Mouse (Mus musculus) stomach, embryonic 15.5 days (tissue): ENCODE measurements around the gene Pdcd1lg2. TPM values are rescaled to one million over a fixed set of nuclear protein-coding genes. Genes with fewer than 3 reads are reported as not detected.
"Not testable (repeated sequence)": the region's sequence is repeated elsewhere in the genome, so short reads cannot be mapped to it uniquely, and the experiment has no call there.

ENCODE experiments used
- ATAC-seq: fragments of 200-750 bp; cut with Nextera tagmentation; 2 replicates; pipeline ENCODE4 v1.8.0; 2017; ENCODE audit warnings: low read depth, moderate number of reproducible peaks, moderate TSS enrichment; ENCODE audit not compliant: insufficient read depth, low FRiP score
- H3K27ac ChIP-seq: fragments of 300-500 bp; sonication (generic); 2 replicates; pipeline ENCODE4 v1.5.1; 2015; ENCODE audit warnings: mild to moderate bottlenecking, inconsistent platforms
- H3K27me3 ChIP-seq: fragments of 300-500 bp; sonication (generic); replicated peaks from 2 replicates; pipeline ENCODE4 v1.6.1; 2015; ENCODE audit warnings: inconsistent platforms
- H3K36me3 ChIP-seq: fragments of 300-500 bp; sonication (generic); 2 replicates; pipeline ENCODE4 v1.6.1; 2015; ENCODE audit warnings: inconsistent platforms
- H3K4me1 ChIP-seq: fragments of 300-500 bp; sonication (generic); 2 replicates; pipeline ENCODE4 v1.6.1; 2015; ENCODE audit warnings: inconsistent platforms
- H3K4me2 ChIP-seq: fragments of 300-500 bp; sonication (generic); 2 replicates; pipeline ENCODE4 v1.6.1; 2015; ENCODE audit warnings: mild to moderate bottlenecking, inconsistent platforms
- H3K4me3 ChIP-seq: fragments of 300-500 bp; sonication (generic); replicated peaks from 2 replicates; pipeline ENCODE4 v1.5.1; 2015; ENCODE audit warnings: inconsistent platforms
- H3K9ac ChIP-seq: fragments of 300-500 bp; sonication (generic); 2 replicates; pipeline ENCODE4 v1.6.1; 2015; ENCODE audit warnings: inconsistent platforms
- H3K9me3 ChIP-seq: fragments of 300-500 bp; sonication (generic); 2 replicates; pipeline ENCODE4 v1.6.1; 2016; ENCODE audit warnings: inconsistent platforms
- WGBS: fragments of 180-500 bp; shearing (Covaris S2); methylation state at CpG from one replicate; pipeline ENCODE4 v1.1.7; 2015; 5-methylcytosine and 5-hydroxymethylcytosine counted together
- polyA plus RNA-seq: library from polyadenylated mRNA; unstranded; fragments of >200 nt; fragmentation: Nextera tagmentation; extraction: Ambion mirVana; gene quantifications from 2 replicates; pipeline ENCODE4 v1.2.1, GENCODE M21; 2015

Gene Pdcd1lg2
- polyA plus RNA-seq, 1 experiment from 2014 or later = not detected

GRCm38 (mm10) chr19:29406042-29407017 lies 4.4 kb upstream of the Pdcd1lg2 start:
- H3K36me3 ChIP-seq = no peaks in the 10 kb centered on the region
- no peak overlapping the region for H3K4me2 ChIP-seq
- 85% methylated on average over 18 of the region's 18 CpGs for WGBS
- ATAC-seq = no peak
- H3K27ac ChIP-seq = no peak overlapping the region
- no peaks in the 10 kb centered on the region for H3K4me1 ChIP-seq
- no peaks in the 10 kb centered on the region for H3K9me3 ChIP-seq
- H3K9ac ChIP-seq = no peak overlapping the region
- no peaks in the 10 kb centered on the region for H3K27me3 ChIP-seq
- H3K4me3 ChIP-seq = no peak overlapping the region

- Histone ChIP-seq H3K27ac (peak overlapping the region; percentile 18; the same call in 1 of the 2 replicates), H3K4me3 (no peak overlapping the region), H3K4me1 (no peaks in the 10 kb centered on the region), H3K9ac (no peak overlapping the region), H3K27me3 (no peaks in the 10 kb centered on the region), H3K36me3 (no peaks in the 10 kb centered on the region), H3K4me2 (no peak overlapping the region), H3K9me3 (no peaks in the 10 kb centered on the region)
- no peak for ATAC-seq
- WGBS = 41% methylated on average over 6 of the region's 6 CpGs
Observed at GRCm38 (mm10) chr19:29412476-29413420, 2.0 kb downstream of the Pdcd1lg2 start.

DNA sequence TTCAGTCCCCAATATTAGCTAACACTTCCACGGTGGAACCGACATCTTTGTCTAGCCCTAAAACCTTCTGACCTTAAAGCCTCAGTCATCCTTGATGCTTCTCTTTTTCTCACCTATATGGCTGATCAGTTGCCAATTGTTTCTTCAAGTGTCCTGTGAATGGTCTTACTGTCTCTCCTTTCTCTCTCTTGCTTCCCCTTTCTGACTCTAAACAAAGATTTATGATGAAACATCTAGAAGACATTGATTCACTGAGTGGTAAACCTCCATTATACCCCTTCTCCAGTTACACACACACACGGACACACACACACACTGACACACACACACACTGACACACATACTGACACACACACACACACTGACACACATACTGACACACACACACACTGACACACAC lies 3.8 kb downstream of the Pdcd1lg2 start:
- no peak for ATAC-seq
- 0 out of 2 replicates have a peak, but pooled peaks cover 4% of the 10 kb centered on the region for H3K4me1 ChIP-seq
- WGBS = 85% methylated on average over 3 of the region's 3 CpGs
- no peak overlapping the region for H3K4me2 ChIP-seq
- H3K27me3 ChIP-seq = no peaks in the 10 kb centered on the region
- no peak overlapping the region for H3K27ac ChIP-seq
- no peak overlapping the region for H3K4me3 ChIP-seq
- no peaks in the 10 kb centered on the region for H3K36me3 ChIP-seq
- no peaks in the 10 kb centered on the region for H3K9me3 ChIP-seq
- no peak overlapping the region for H3K9ac ChIP-seq

- not testable (repeated sequence) for H3K27me3 ChIP-seq, H3K4me1 ChIP-seq, H3K9me3 ChIP-seq, H3K4me3 ChIP-seq, H3K27ac ChIP-seq, H3K9ac ChIP-seq, H3K36me3 ChIP-seq, ATAC-seq, H3K4me2 ChIP-seq
Observed at GRCm38 (mm10) chr19:29414917-29415316, 4.2 kb downstream of the Pdcd1lg2 start.

DNA sequence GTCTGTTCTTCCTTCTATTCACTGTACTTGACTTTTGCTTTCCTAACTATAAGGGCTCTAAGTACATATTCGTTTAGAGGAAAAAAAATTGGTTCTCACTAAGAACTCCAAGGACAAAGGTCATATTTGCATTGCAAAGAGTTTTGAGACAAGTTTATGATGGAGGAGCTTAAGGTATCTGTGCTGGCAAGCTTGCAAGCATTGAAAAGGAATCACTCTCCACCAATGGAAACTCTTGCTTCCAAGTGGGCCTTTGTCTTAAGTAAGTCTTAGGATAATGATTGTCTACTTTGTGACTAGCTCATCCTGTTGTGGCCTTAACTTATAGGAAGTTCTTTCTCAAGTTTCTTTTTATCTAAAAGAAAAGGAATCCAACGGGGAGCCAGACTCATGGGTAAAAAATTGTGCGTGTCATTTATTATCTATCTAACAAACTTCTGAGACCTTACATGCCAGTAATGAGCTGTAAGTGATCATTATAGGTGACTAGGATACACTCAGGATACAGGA lies 5.7 kb downstream of the Pdcd1lg2 start:
- H3K36me3 ChIP-seq = no peaks in the 10 kb centered on the region
- H3K4me3 ChIP-seq = no peak overlapping the region
- 56% methylated on average over 3 of the region's 3 CpGs for WGBS
- H3K9ac ChIP-seq = no peak overlapping the region
- H3K4me2 ChIP-seq = no peak overlapping the region
- H3K27me3 ChIP-seq = no peaks in the 10 kb centered on the region
- ATAC-seq = no peak
- no peaks in the 10 kb centered on the region for H3K9me3 ChIP-seq
- H3K4me1 ChIP-seq = 0 out of 2 replicates have a peak, but pooled peaks cover 4% of the 10 kb centered on the region
- no peak overlapping the region for H3K27ac ChIP-seq

DNA sequence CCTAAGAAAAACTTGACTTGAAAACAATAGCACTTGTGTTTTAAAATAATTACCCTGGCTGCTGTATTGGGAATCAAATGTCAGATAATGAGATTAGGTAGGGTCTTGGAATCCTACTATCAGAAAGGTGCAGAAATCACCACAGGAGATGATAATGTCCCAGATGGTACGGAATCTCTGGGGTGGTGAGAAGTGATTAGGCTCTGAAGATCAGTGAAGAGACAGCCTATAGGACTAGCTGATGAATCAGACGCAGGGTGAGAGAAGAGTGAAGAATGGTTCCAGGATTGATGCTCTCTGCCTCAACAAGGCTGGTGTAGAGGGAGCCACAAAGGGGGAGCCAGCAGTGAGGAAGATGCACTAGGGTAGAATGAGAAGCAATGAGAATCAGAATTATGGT lies 6.5 kb downstream of the Pdcd1lg2 start:
- Histone ChIP-seq H3K9me3 (no peaks in the 10 kb centered on the region), H3K27me3 (no peaks in the 10 kb centered on the region), H3K4me1 (0 out of 2 replicates have a peak, but pooled peaks cover 4% of the 10 kb centered on the region), H3K9ac (no peak overlapping the region), H3K4me3 (no peak overlapping the region), H3K27ac (no peak overlapping the region), H3K4me2 (no peak overlapping the region), H3K36me3 (no peaks in the 10 kb centered on the region)
- no peak for ATAC-seq
- WGBS = 83% methylated on average over 2 of the region's 2 CpGs

- Histone ChIP-seq H3K4me1 (0 out of 2 replicates have a peak, but pooled peaks cover 4% of the 10 kb centered on the region), H3K27me3 (no peaks in the 10 kb centered on the region), H3K36me3 (no peaks in the 10 kb centered on the region), H3K4me2 (no peak overlapping the region), H3K27ac (no peak overlapping the region), H3K9ac (no peak overlapping the region), H3K4me3 (no peak overlapping the region), H3K9me3 (no peaks in the 10 kb centered on the region)
- WGBS = 62% methylated on average over 2 of the region's 2 CpGs
- no peak for ATAC-seq
Observed at GRCm38 (mm10) chr19:29417894-29418293, 7.2 kb downstream of the Pdcd1lg2 start.

GRCm38 (mm10) chr19:29418661-29419115 lies 8.0 kb downstream of the Pdcd1lg2 start:
- Histone ChIP-seq H3K36me3 (no peaks in the 10 kb centered on the region), H3K4me3 (no peak overlapping the region), H3K9ac (no peak overlapping the region), H3K4me2 (no peak overlapping the region), H3K27ac (no peak overlapping the region), H3K9me3 (no peaks in the 10 kb centered on the region), H3K4me1 (0 out of 2 replicates have a peak, but pooled peaks cover 4% of the 10 kb centered on the region), H3K27me3 (no peaks in the 10 kb centered on the region)
- ATAC-seq = no peak
- 22% methylated on average over 9 of the region's 9 CpGs for WGBS

DNA sequence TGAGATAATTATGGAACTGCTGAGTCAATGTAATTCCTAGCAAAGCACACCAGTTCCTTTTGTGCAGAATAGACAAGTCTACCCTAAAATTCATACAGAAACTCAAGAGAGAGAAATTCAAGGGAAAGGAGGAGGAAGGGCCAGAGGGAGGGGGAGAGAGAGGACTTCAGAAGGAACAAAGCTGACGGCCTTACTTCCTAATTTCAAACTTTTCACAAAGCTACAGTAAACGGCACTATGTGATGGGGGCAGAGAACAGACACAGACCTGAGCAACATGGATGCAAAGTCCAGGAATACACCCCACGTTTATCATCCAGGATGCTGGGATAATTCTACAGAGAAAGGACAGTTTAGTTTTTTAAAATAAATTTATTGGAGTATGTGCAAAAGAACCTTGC lies 8.8 kb downstream of the Pdcd1lg2 start:
- no peak for ATAC-seq
- 50% methylated on average over 3 of the region's 3 CpGs for WGBS

DNA sequence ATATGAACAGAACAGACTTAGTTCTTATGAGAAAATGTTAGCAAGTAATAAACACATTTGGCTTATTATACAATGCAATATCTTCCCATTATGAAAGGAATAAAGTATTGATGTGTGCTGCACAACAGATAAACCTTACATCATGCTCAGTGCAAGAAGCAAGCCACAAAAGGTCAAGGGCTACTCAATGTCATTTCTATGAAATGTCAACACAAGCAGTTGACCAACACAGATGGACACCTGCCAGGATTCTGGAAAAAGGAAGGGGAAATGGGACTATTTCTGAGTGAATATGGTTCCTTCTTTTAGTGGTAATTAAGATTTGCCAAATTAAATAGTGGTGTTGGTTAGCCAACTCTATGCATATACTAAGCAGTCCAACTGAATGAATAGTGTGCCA lies 9.2 kb downstream of the Pdcd1lg2 start:
- no peak overlapping the region for H3K27ac ChIP-seq
- no peaks in the 10 kb centered on the region for H3K36me3 ChIP-seq
- H3K4me2 ChIP-seq = no peak overlapping the region
- no peak overlapping the region for H3K4me3 ChIP-seq
- no peaks in the 10 kb centered on the region for H3K9me3 ChIP-seq
- ATAC-seq = no peak
- H3K4me1 ChIP-seq = 0 out of 2 replicates have a peak, but pooled peaks cover 4% of the 10 kb centered on the region
- no peaks in the 10 kb centered on the region for H3K27me3 ChIP-seq
- H3K9ac ChIP-seq = no peak overlapping the region

More for the DNA sequence above, 8.8 kb downstream of the Pdcd1lg2 start:
- Histone ChIP-seq H3K9ac (no peak overlapping the region), H3K36me3 (no peaks in the 10 kb centered on the region), H3K4me2 (no peak overlapping the region), H3K27ac (no peak overlapping the region), H3K4me3 (no peak overlapping the region), H3K9me3 (no peaks in the 10 kb centered on the region), H3K27me3 (no peaks in the 10 kb centered on the region), H3K4me1 (0 out of 2 replicates have a peak, but pooled peaks cover 4% of the 10 kb centered on the region)

DNA sequence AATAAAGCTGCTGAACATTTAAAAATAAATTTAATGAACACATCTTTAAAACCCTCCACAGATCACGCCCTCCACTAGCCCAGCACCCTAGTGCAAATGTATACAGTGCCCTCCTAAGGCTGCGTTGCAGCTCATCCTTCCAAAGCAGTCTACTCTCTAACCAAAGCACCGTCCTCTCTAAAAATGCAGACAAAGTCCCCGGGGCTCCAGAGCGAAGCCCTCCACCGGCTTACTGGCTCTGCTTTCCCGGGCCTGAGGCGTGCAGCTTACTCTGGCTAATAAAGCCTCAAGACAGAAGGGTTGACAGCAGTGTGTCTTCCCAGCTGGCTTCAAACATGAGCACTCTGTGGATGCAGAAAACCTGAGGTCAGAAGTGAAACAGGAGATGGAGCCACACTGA lies 9.7 kb downstream of the Pdcd1lg2 start:
- H3K4me3 ChIP-seq = no peak overlapping the region
- H3K4me1 ChIP-seq = 0 out of 2 replicates have a peak, but pooled peaks cover 4% of the 10 kb centered on the region
- no peak overlapping the region for H3K9ac ChIP-seq
- WGBS = 81% methylated on average over 8 of the region's 8 CpGs
- H3K27ac ChIP-seq = no peak overlapping the region
- ATAC-seq = no peak
- no peaks in the 10 kb centered on the region for H3K36me3 ChIP-seq
- no peaks in the 10 kb centered on the region for H3K27me3 ChIP-seq
- H3K9me3 ChIP-seq = no peaks in the 10 kb centered on the region
- no peak overlapping the region for H3K4me2 ChIP-seq
